Mouse (Mus musculus): ENCODE results near the gene Map2k4. TPM values are rescaled to one million over a fixed set of nuclear protein-coding genes. Genes with fewer than 3 reads are reported as not detected.

Map2k4 gene
- polyA plus RNA-seq, 1 experiment from 2014 or later = 75.0 TPM

DNA sequence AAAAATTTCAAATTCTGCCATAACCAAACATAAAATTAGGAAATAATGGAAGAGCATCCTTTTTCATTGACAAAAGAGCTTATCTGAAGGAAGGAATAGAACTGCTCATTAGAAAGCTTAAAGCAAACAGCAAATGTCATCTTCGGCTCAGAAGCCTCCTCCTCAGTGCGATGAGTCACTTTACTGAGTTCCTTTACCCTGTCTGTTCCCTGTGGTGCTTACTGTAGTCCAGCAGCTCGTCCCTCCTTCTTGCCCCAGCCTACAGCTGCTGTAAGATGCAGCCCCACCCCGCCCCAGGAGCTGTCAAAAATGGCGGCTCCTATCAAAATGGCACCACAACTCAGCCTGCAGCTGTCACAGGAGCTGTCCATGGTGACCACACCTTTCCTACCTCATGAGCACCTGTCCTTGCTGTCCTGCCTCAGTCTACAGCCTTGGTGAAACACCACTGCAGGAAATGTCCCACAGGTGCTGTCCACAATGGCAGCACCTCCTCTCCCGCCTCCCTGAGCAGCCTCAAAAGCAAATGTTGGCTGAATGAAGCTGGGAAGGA lies 75.3 kb downstream of the Map2k4 start:
- no peaks in the 10 kb centered on the region for H3K9me3 ChIP-seq (ENCODE audit: control insufficient read depth, low read length)
- no peak overlapping the region for H3K4me3 ChIP-seq (ENCODE audit: low read depth, low read length)
- no peak overlapping the region for H3K9ac ChIP-seq (ENCODE audit: low read length)
- ATAC-seq (replicated peaks; ENCODE audit: low FRiP score) = no peak
- H3K4me2 ChIP-seq (ENCODE audit: low read depth, low read length, severe bottlenecking) = no peak overlapping the region
- H3K27ac ChIP-seq (ENCODE audit: low read depth, low read length) = no peak overlapping the region
- 82% methylated on average over 6 of the region's 6 CpGs for WGBS
- H3K36me3 ChIP-seq (ENCODE audit: control insufficient read depth, insufficient read depth, low read length) = no peaks in the 10 kb centered on the region
- DNase-seq (ENCODE audit: low spot score) = no peak
- no peaks in the 10 kb centered on the region for H3K27me3 ChIP-seq (ENCODE audit: control insufficient read depth, insufficient read depth, low read length)
- no peaks in the 10 kb centered on the region for H3K4me1 ChIP-seq (replicated peaks; ENCODE audit: control insufficient read depth, insufficient read depth, low read length)

DNA sequence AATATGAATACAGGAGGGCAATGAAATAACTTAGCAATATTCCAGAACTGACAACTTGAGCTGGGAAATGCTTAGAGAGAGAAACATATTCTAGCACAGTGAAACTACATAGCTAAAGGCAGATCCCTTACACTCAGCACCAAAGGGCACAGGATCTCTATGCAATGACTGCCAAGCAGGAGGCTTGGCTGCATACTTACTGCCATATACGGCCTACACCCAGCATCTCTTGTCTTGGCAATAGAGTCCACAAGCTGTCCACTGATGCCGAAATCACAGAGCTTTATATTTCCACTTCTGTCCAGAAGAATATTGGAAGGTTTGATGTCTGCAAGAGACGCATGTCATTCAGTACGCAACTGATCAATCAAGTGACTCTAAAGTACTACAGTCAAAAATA lies 81.3 kb downstream of the Map2k4 start:
- H3K36me3 ChIP-seq (ENCODE audit: control insufficient read depth, insufficient read depth, low read length) = no peaks in the 10 kb centered on the region
- 94% methylated on average over 4 of the region's 4 CpGs for WGBS

GRCm38 (mm10) chr11:65706176-65706575 lies 81.9 kb downstream of the Map2k4 start:
- H3K4me1 ChIP-seq (replicated peaks; ENCODE audit: control insufficient read depth, insufficient read depth, low read length) = no peaks in the 10 kb centered on the region
- 90% methylated on average over 2 of the region's 2 CpGs for WGBS

More for the DNA sequence above, 81.3 kb downstream of the Map2k4 start:
- Histone ChIP-seq H3K9ac (ENCODE audit: low read length) (no peak overlapping the region), H3K4me3 (ENCODE audit: low read depth, low read length) (no peak overlapping the region), H3K9me3 (ENCODE audit: control insufficient read depth, low read length) (no peaks in the 10 kb centered on the region), H3K4me1 (replicated peaks; ENCODE audit: control insufficient read depth, insufficient read depth, low read length) (no peaks in the 10 kb centered on the region), H3K4me2 (ENCODE audit: low read depth, low read length, severe bottlenecking) (no peak overlapping the region), H3K27ac (ENCODE audit: low read depth, low read length) (no peak overlapping the region), H3K27me3 (ENCODE audit: control insufficient read depth, insufficient read depth, low read length) (no peaks in the 10 kb centered on the region)
- ATAC-seq (replicated peaks; ENCODE audit: low FRiP score) (no peak), DNase-seq (ENCODE audit: low spot score) (no peak)

DNA sequence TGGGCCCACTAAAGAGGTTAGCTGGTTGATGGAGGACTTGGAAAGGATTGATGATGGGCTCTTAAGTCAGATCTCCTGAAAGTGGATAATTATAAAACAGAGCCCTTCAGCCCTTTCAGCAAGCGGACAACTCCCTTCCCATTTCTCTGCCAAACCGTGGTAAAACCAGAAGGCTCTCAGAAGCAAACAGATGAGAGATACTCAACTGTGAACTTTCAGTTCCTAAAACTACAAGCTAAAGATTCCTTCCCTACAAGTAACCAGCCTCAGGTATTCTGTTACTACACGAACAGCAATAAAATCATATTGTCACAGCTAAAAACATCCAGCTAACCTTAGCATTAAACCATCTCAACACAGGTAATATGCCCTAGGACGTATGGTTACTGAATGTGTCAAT lies 83.2 kb downstream of the Map2k4 start:
- no peak for DNase-seq (ENCODE audit: low spot score)
- H3K4me3 ChIP-seq (ENCODE audit: low read depth, low read length) = no peak overlapping the region
- no peak overlapping the region for H3K27ac ChIP-seq (ENCODE audit: low read depth, low read length)
- no peaks in the 10 kb centered on the region for H3K9me3 ChIP-seq (ENCODE audit: control insufficient read depth, low read length)
- ATAC-seq (replicated peaks; ENCODE audit: low FRiP score) = no peak
- H3K27me3 ChIP-seq (ENCODE audit: control insufficient read depth, insufficient read depth, low read length) = no peaks in the 10 kb centered on the region
- H3K4me2 ChIP-seq (ENCODE audit: low read depth, low read length, severe bottlenecking) = no peak overlapping the region
- WGBS = 87% methylated on average over 4 of the region's 4 CpGs
- H3K36me3 ChIP-seq (ENCODE audit: control insufficient read depth, insufficient read depth, low read length) = no peaks in the 10 kb centered on the region
- H3K4me1 ChIP-seq (replicated peaks; ENCODE audit: control insufficient read depth, insufficient read depth, low read length) = no peaks in the 10 kb centered on the region
- no peak overlapping the region for H3K9ac ChIP-seq (ENCODE audit: low read length)

More at GRCm38 (mm10) chr11:65706176-65706575, 81.9 kb downstream of the Map2k4 start:
- Histone ChIP-seq H3K4me3 (ENCODE audit: low read depth, low read length) (no peak overlapping the region), H3K27ac (ENCODE audit: low read depth, low read length) (no peak overlapping the region), H3K36me3 (ENCODE audit: control insufficient read depth, insufficient read depth, low read length) (no peaks in the 10 kb centered on the region), H3K4me2 (ENCODE audit: low read depth, low read length, severe bottlenecking) (no peak overlapping the region), H3K9ac (ENCODE audit: low read length) (no peak overlapping the region), H3K9me3 (ENCODE audit: control insufficient read depth, low read length) (no peaks in the 10 kb centered on the region), H3K27me3 (ENCODE audit: control insufficient read depth, insufficient read depth, low read length) (no peaks in the 10 kb centered on the region)
- DNase-seq (ENCODE audit: low spot score) (no peak), ATAC-seq (replicated peaks; ENCODE audit: low FRiP score) (no peak)

- no peaks in the 10 kb centered on the region for H3K36me3 ChIP-seq (ENCODE audit: control insufficient read depth, insufficient read depth, low read length)
- H3K4me2 ChIP-seq (ENCODE audit: low read depth, low read length, severe bottlenecking) = no peak overlapping the region
- H3K4me1 ChIP-seq (replicated peaks; ENCODE audit: control insufficient read depth, insufficient read depth, low read length) = no peaks in the 10 kb centered on the region
- WGBS = 37% methylated on average over 12 of the region's 12 CpGs
- H3K27ac ChIP-seq (ENCODE audit: low read depth, low read length) = no peak overlapping the region
- ATAC-seq (replicated peaks; ENCODE audit: low FRiP score) (0 out of 2 replicates have a peak, but pooled peaks have one; percentile 53), DNase-seq (ENCODE audit: low spot score) (no peak)
- H3K4me3 ChIP-seq (ENCODE audit: low read depth, low read length) = no peak overlapping the region
- no peaks in the 10 kb centered on the region for H3K27me3 ChIP-seq (ENCODE audit: control insufficient read depth, insufficient read depth, low read length)
- H3K9me3 ChIP-seq (ENCODE audit: control insufficient read depth, low read length) = no peaks in the 10 kb centered on the region
- no peak overlapping the region for H3K9ac ChIP-seq (ENCODE audit: low read length)
These were observed 109.2 kb downstream of the Map2k4 start for GRCm38 (mm10) chr11:65678824-65679402.

GRCm38 (mm10) chr11:65667348-65667969 lies 120.6 kb downstream of the Map2k4 start:
- ATAC-seq (replicated peaks; ENCODE audit: low FRiP score) = no peak
- Histone ChIP-seq H3K4me2 (ENCODE audit: low read depth, low read length, severe bottlenecking) (no peak overlapping the region), H3K4me3 (ENCODE audit: low read depth, low read length) (no peak overlapping the region), H3K27ac (ENCODE audit: low read depth, low read length) (no peak overlapping the region), H3K36me3 (ENCODE audit: control insufficient read depth, insufficient read depth, low read length) (no peaks in the 10 kb centered on the region), H3K4me1 (replicated peaks; ENCODE audit: control insufficient read depth, insufficient read depth, low read length) (no peaks in the 10 kb centered on the region), H3K9ac (ENCODE audit: low read length) (no peak overlapping the region), H3K27me3 (ENCODE audit: control insufficient read depth, insufficient read depth, low read length) (no peaks in the 10 kb centered on the region), H3K9me3 (ENCODE audit: control insufficient read depth, low read length) (no peaks in the 10 kb centered on the region)
- no peak for DNase-seq (ENCODE audit: low spot score)
- WGBS = 78% methylated on average over 6 of the region's 6 CpGs

- Histone ChIP-seq H3K4me3 (ENCODE audit: low read depth, low read length) (no peak overlapping the region), H3K27me3 (ENCODE audit: control insufficient read depth, insufficient read depth, low read length) (no peaks in the 10 kb centered on the region), H3K9ac (ENCODE audit: low read length) (no peak overlapping the region), H3K4me2 (ENCODE audit: low read depth, low read length, severe bottlenecking) (no peak overlapping the region), H3K9me3 (ENCODE audit: control insufficient read depth, low read length) (no peaks in the 10 kb centered on the region), H3K4me1 (replicated peaks; ENCODE audit: control insufficient read depth, insufficient read depth, low read length) (no peaks in the 10 kb centered on the region), H3K36me3 (ENCODE audit: control insufficient read depth, insufficient read depth, low read length) (no peaks in the 10 kb centered on the region), H3K27ac (ENCODE audit: low read depth, low read length) (no peak overlapping the region)
- DNase-seq (ENCODE audit: low spot score) = no peak
- no peak for ATAC-seq (replicated peaks; ENCODE audit: low FRiP score)
- 71% methylated on average over 6 of the region's 6 CpGs for WGBS
These were observed 123.2 kb downstream of the Map2k4 start for GRCm38 (mm10) chr11:65664903-65665302.

- DNase-seq (ENCODE audit: low spot score) = no peak
- H3K27ac ChIP-seq (ENCODE audit: low read depth, low read length) = no peak overlapping the region
- no peaks in the 10 kb centered on the region for H3K27me3 ChIP-seq (ENCODE audit: control insufficient read depth, insufficient read depth, low read length)
- no peak overlapping the region for H3K9ac ChIP-seq (ENCODE audit: low read length)
- no peaks in the 10 kb centered on the region for H3K9me3 ChIP-seq (ENCODE audit: control insufficient read depth, low read length)
- no peaks in the 10 kb centered on the region for H3K36me3 ChIP-seq (ENCODE audit: control insufficient read depth, insufficient read depth, low read length)
- ATAC-seq (replicated peaks; ENCODE audit: low FRiP score) = no peak
- no peak overlapping the region for H3K4me2 ChIP-seq (ENCODE audit: low read depth, low read length, severe bottlenecking)
- 86% methylated on average over 8 of the region's 8 CpGs for WGBS
- H3K4me3 ChIP-seq (ENCODE audit: low read depth, low read length) = no peak overlapping the region
- no peaks in the 10 kb centered on the region for H3K4me1 ChIP-seq (replicated peaks; ENCODE audit: control insufficient read depth, insufficient read depth, low read length)
These were observed 126.1 kb downstream of the Map2k4 start for GRCm38 (mm10) chr11:65661790-65662522.

All from forebrain, embryonic 11.5 days (tissue).